Mouse (Mus musculus): ENCODE measurements around the gene Dstn. TPM values are rescaled to one million over a fixed set of nuclear protein-coding genes. Genes with fewer than 3 reads are reported as not detected.

Gene Dstn
- polyA plus RNA-seq, 1 experiment from 2014 or later = 396 TPM

DNA sequence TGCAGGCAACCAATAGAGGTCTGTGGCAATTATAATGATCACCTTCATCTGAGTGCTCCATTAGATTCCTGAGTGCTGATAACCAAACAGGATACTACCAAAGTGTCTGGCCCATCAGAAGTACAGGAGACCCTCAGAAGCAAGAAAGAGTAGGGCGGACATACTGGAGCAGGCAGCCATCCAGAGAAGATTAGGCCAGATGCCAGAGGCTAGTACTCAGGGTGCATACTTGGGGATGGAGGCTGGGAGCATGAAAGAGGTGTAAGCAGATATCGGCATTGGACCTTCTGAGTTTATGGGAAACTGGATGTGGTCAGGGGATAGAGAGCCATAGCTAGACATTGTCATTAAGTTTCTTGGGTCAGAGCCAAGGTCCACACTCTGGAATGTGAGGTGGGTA, 55.7 kb downstream of the Dstn start:
- WGBS = 95% methylated on average over 2 of the region's 2 CpGs

DNA sequence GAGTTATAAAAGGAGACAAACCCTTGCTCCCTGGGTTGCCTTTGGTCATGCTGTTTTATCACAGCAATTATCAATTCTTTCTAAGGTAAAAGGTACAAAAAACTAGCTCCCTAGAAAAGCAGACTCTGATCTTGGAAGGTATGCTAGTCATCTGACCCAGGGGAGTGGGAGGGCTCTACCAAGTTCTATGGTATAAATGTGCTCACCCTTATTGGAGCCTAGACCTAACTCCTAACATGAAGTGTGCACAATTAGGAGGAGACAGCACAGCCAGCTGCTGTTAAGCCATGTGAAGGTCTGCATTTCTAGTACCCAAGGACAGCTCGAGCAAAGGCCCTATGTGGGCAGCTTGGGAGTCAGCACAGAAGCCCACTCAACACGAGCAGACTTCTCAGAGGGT, 56.8 kb downstream of the Dstn start:
- Histone ChIP-seq H3K36me3 (peaks cover 59% of the 10 kb centered on the region), H3K4me2 (replicated peaks) (no peak overlapping the region), H3K9me3 (no peaks in the 10 kb centered on the region), H3K9ac (replicated peaks) (no peak overlapping the region), H3K4me1 (replicated peaks) (no peaks in the 10 kb centered on the region), H3K27ac (no peak overlapping the region), H3K27me3 (no peaks in the 10 kb centered on the region), H3K4me3 (replicated peaks) (no peak overlapping the region)
- ATAC-seq = no peak
- WGBS = 81% methylated on average over 2 of the region's 2 CpGs

More for the DNA sequence above, 55.7 kb downstream of the Dstn start:
- H3K36me3 ChIP-seq = peaks cover 69% of the 10 kb centered on the region
- H3K9ac ChIP-seq (replicated peaks) = no peak overlapping the region
- H3K4me2 ChIP-seq (replicated peaks) = no peak overlapping the region
- no peak overlapping the region for H3K27ac ChIP-seq
- no peaks in the 10 kb centered on the region for H3K27me3 ChIP-seq
- H3K4me1 ChIP-seq (replicated peaks) = no peaks in the 10 kb centered on the region
- ATAC-seq = no peak
- no peaks in the 10 kb centered on the region for H3K9me3 ChIP-seq
- no peak overlapping the region for H3K4me3 ChIP-seq (replicated peaks)

DNA sequence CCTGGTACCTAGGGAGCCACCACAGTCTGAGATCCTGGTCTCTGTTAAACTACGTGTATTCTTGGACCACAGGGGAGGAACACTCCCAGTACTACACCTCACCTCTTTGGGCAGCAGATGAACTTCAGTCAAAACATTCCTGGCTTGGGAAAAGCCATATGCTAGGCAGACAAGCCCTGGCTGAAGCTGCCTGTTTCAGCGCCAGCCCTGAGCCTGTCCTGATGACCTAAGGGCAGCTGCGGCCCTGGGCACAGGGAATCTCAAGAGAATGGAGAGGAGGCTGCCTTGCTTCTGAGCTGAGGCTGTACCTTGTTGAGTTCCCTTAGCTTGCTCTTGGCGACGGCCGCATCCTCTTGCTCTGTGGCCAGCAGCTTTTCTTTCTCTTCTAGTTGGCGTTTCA, 58.0 kb downstream of the Dstn start:
- H3K4me1 ChIP-seq (replicated peaks) = no peaks in the 10 kb centered on the region
- peaks cover 49% of the 10 kb centered on the region for H3K36me3 ChIP-seq
- 92% methylated on average over 7 of the region's 7 CpGs for WGBS
- H3K27ac ChIP-seq = no peak overlapping the region
- no peak overlapping the region for H3K4me3 ChIP-seq (replicated peaks)
- H3K27me3 ChIP-seq = no peaks in the 10 kb centered on the region
- no peaks in the 10 kb centered on the region for H3K9me3 ChIP-seq
- H3K4me2 ChIP-seq (replicated peaks) = no peak overlapping the region
- no peak for ATAC-seq
- H3K9ac ChIP-seq (replicated peaks) = no peak overlapping the region

DNA sequence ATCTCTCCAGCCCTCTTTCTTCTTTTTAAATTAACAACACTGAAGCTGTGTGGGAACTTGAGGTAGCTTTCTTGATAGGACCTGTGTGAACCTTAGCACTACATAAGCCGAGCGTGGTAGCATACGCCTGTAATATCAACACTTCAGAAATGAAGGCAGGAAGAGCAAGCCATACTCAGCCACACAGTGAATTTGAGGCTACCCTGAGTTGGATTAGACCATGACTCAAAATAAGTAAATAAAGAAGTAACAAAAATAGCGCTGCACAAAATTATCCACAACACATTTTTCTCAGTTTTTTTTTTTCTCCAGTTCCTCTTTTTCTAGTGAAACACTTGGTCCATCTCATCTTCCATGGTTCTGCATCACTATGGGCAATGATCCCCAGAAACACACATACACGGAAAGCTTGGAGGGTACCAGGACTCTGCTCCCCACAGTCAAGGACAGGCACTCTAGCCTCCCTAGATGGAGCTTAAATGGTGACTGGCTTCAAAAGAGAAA, 60.1 kb downstream of the Dstn start:
- H3K4me1 ChIP-seq (replicated peaks) = no peaks in the 10 kb centered on the region
- H3K9me3 ChIP-seq = no peaks in the 10 kb centered on the region
- no peak for ATAC-seq
- peaks cover 28% of the 10 kb centered on the region for H3K36me3 ChIP-seq
- no peak overlapping the region for H3K4me3 ChIP-seq (replicated peaks)
- 96% methylated on average over 5 of the region's 5 CpGs for WGBS
- H3K4me2 ChIP-seq (replicated peaks) = no peak overlapping the region
- no peak overlapping the region for H3K27ac ChIP-seq
- H3K27me3 ChIP-seq = no peaks in the 10 kb centered on the region
- H3K9ac ChIP-seq (replicated peaks) = no peak overlapping the region

DNA sequence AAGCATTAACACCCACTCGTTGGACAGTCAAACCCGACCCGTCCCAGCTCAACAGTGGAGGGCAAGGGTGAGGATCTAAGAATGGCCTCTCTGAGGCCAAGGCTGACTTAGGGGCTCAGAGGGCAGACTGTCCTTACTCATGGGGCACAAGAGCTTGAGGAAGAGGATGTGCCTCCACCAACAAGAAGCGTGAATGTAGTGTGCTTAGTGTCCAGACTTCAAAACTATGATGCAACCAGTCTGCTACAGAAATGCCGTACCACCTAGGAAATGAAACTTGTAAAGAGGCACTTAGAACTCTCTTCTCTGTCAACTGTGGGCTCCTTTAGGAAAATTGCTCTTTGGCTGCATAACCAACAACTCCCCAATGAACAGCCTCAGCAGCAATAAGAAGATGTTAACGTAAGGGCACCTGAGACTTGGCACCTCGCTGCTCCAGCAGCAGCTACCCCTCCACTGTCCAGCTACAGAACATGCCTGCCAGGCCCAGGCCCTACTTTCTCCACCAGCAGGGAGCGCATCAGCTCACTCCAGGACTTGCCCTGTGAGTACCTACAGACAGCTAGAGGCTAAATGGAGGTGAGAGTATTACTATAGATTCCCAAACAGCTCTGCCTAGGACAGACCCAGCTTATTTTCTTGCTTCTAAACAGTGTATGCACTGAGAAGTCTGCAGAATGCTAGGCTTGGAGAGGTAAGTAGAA, 63.5 kb downstream of the Dstn start:
- Histone ChIP-seq H3K4me3 (replicated peaks) (no peak overlapping the region), H3K4me1 (replicated peaks) (no peaks in the 10 kb centered on the region), H3K9ac (replicated peaks) (no peak overlapping the region), H3K27ac (no peak overlapping the region), H3K4me2 (replicated peaks) (no peak overlapping the region), H3K27me3 (no peaks in the 10 kb centered on the region), H3K9me3 (no peaks in the 10 kb centered on the region), H3K36me3 (0 out of 2 replicates have a peak, but pooled peaks cover 9% of the 10 kb centered on the region)
- no peak for ATAC-seq
- WGBS = 95% methylated on average over 8 of the region's 8 CpGs

DNA sequence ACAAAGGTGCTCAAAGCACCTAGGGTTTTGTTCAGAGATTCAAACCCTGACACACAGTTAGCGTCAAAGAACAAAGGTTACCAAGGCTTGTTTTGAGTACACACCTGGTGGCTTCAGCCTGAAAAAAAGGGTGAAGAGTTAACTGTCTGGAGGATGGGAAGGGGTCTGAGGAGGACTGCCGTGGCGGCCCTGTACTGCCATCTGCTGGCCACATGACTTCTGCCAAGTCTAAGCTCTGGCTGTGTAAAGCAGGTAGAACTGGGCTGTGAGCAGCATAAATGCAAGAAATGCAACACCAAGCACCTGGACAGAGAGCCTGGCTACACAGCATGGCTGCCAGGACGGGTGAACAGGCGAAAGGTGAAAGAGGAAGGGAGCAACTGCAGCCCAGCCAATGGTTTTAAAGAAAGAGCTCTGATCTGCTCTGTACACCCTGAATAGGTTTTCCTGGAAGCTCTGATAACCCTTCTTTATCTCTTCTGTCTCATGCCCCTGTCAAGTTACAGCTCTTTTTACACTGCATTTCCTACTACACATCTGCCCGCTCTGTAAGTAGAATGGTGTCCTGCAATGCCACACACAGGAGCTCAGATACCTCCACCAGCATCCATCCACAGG, 65.8 kb downstream of the Dstn start:
- H3K36me3 ChIP-seq = no peaks in the 10 kb centered on the region
- peak; percentile 90 for ATAC-seq
- no peak overlapping the region for H3K9ac ChIP-seq (replicated peaks)
- no peaks in the 10 kb centered on the region for H3K27me3 ChIP-seq
- H3K9me3 ChIP-seq = no peaks in the 10 kb centered on the region
- H3K4me3 ChIP-seq (replicated peaks) = no peak overlapping the region
- no peaks in the 10 kb centered on the region for H3K4me1 ChIP-seq (replicated peaks)
- no peak overlapping the region for H3K4me2 ChIP-seq (replicated peaks)
- WGBS = 34% methylated on average over 6 of the region's 6 CpGs
- no peak overlapping the region for H3K27ac ChIP-seq

DNA sequence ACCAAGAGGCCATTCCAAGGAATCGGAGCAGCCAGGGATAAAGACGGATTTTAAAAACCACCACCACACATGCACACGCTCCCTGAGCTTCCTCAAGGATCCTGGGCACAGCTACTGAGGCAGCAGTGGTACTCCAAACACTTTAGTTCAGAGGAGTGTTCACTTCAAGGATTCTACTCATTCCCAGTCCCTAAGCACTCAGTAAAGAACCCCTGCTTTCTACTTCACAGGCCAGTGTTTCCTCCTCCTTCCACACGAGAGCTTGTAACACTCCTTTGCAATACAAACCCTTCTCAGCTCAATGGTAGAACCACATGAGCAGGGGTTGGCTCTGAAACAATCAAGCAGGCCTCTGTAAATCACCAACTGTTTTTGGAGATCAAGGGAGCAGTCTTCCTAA, 67.0 kb downstream of the Dstn start:
- no peak for ATAC-seq
- whole genome bisulfite sequencing = 82% methylated on average over 4 of the region's 4 CpGs

DNA sequence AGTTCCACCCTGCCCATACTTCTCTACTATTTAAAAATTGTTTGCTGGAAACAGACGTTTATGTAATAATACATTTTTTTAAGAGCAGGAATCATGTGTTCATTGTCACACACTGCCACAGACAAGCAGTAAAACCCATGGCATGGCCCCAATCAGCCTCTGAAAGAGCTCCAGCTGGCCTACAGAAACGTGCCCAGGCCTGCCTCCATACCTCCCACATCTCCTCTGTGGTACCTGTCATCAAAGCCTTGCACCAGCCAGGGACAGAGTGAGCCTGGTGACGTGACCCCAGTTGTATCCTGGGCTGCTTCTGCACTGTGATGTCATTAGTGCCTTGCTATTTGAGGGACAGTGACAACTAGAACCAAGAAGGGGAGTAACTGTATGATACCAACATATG, 67.8 kb downstream of the Dstn start:
- Histone ChIP-seq H3K9me3 (no peaks in the 10 kb centered on the region), H3K36me3 (no peaks in the 10 kb centered on the region), H3K27me3 (no peaks in the 10 kb centered on the region), H3K4me3 (replicated peaks) (no peak overlapping the region), H3K4me2 (replicated peaks) (no peak overlapping the region), H3K9ac (replicated peaks) (no peak overlapping the region), H3K4me1 (replicated peaks) (no peaks in the 10 kb centered on the region), H3K27ac (no peak overlapping the region)
- WGBS = 62% methylated on average over 3 of the region's 3 CpGs
- no peak for ATAC-seq

More for the DNA sequence above, 67.0 kb downstream of the Dstn start:
- Histone ChIP-seq H3K4me2 (replicated peaks) (no peak overlapping the region), H3K27me3 (no peaks in the 10 kb centered on the region), H3K27ac (no peak overlapping the region), H3K9me3 (no peaks in the 10 kb centered on the region), H3K9ac (replicated peaks) (no peak overlapping the region), H3K4me1 (replicated peaks) (no peaks in the 10 kb centered on the region), H3K4me3 (replicated peaks) (no peak overlapping the region), H3K36me3 (no peaks in the 10 kb centered on the region)

DNA sequence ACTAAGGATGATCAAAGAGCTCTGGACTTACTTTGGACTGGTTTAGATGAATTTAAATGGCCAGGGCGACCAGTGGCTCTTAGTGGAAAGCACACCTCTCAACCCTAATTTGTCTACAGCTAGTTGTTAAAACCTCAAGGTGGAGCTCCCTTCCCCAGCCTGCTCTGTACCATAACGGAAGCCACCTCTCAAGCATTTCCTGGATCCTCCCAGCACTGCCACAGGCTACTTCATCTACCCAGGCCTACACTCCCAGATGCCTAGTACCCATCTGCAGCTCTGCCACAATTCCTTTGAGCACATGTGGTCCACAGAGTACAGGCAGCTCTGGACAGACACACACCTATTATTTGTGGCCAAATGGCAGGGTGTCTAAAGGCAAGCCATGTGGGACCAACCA, 68.4 kb downstream of the Dstn start:
- H3K9me3 ChIP-seq = no peaks in the 10 kb centered on the region
- H3K4me3 ChIP-seq (replicated peaks) = no peak overlapping the region
- H3K9ac ChIP-seq (replicated peaks) = no peak overlapping the region
- no peaks in the 10 kb centered on the region for H3K27me3 ChIP-seq
- H3K4me2 ChIP-seq (replicated peaks) = no peak overlapping the region
- no peak for ATAC-seq
- H3K36me3 ChIP-seq = no peaks in the 10 kb centered on the region
- H3K27ac ChIP-seq = no peak overlapping the region
- 84% methylated on average over 2 of the region's 2 CpGs for WGBS
- H3K4me1 ChIP-seq (replicated peaks) = no peaks in the 10 kb centered on the region

DNA sequence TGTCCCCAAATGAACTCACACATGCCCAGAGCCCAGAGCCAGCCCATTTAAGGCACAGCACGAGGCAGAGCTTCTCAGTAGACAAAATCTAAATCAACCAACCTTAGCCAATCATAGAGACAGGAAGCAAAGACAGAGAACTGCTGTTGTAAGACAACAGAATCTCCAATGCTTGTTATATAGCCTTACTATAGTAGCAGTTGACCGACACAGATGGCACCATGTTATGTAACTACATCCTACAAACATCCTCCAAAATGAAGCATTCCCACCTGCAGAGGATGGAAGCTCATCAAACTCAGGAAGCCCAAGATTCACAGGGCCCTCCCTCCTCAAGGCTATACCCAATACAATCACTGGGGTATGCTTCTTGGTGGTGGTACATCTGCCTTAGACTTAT, 72.4 kb downstream of the Dstn start:
- WGBS = 79% methylated on average over 2 of the region's 2 CpGs
- H3K9ac ChIP-seq (replicated peaks) = no peak overlapping the region
- no peaks in the 10 kb centered on the region for H3K27me3 ChIP-seq
- no peak overlapping the region for H3K4me2 ChIP-seq (replicated peaks)
- 0 out of 2 replicates have a peak, but pooled peaks cover 3% of the 10 kb centered on the region for H3K4me1 ChIP-seq (replicated peaks)
- H3K36me3 ChIP-seq = no peaks in the 10 kb centered on the region
- no peak for ATAC-seq
- no peak overlapping the region for H3K27ac ChIP-seq
- no peaks in the 10 kb centered on the region for H3K9me3 ChIP-seq
- no peak overlapping the region for H3K4me3 ChIP-seq (replicated peaks)

DNA sequence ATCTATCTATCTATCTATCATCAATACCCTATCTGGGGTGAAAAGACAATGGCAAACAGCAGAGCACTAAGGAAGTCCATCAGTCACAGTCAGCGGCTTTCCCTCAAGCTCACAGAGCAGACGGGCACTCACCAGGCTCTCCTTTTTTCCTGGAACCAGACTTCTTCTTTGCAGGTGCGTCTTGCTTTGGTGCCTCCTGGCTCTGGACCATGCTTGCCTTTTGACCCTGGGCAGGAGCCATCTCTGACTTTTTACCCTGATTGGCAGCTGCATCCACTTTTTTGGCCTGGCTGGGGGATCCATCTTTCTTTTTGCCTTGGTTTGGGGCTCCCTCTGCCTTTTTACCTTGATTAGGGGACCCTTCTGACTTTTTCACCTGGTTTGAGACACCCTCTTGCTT, 72.9 kb downstream of the Dstn start:
- WGBS = 96% methylated on average over 3 of the region's 3 CpGs
- no peaks in the 10 kb centered on the region for H3K9me3 ChIP-seq
- H3K4me1 ChIP-seq (replicated peaks) = 0 out of 2 replicates have a peak, but pooled peaks cover 3% of the 10 kb centered on the region
- no peak overlapping the region for H3K4me2 ChIP-seq (replicated peaks)
- ATAC-seq = no peak
- no peaks in the 10 kb centered on the region for H3K36me3 ChIP-seq
- no peak overlapping the region for H3K4me3 ChIP-seq (replicated peaks)
- H3K27me3 ChIP-seq = no peaks in the 10 kb centered on the region
- H3K27ac ChIP-seq = no peak overlapping the region
- H3K9ac ChIP-seq (replicated peaks) = no peak overlapping the region

DNA sequence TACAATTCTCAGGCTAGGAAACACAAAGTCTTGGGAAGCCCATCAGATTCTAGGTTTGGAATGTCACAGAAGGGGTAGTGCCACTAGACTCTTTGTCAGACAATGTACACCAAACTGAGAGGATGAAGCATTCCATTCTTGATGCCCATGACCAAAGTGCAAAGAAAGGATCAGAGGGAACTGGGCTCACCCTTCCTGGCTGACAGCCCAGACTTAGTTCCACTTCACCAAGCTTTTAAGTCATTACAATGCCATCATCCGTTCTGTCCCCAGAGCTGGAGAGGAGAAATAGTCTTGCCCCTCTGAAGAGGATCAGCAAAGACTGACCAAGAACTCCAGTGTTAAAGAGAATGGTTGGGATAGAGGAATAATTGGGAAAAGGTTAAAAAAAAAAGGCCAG, 75.9 kb downstream of the Dstn start:
- H3K27ac ChIP-seq = no peak overlapping the region

More for the DNA sequence above, 75.9 kb downstream of the Dstn start:
- ATAC-seq = no peak; the same call in 1 of the 2 replicates
- no peak overlapping the region for H3K4me3 ChIP-seq (replicated peaks)
- H3K9ac ChIP-seq (replicated peaks) = no peak overlapping the region
- WGBS = 21% methylated on average over 1 of the region's 1 CpGs
- H3K9me3 ChIP-seq = no peaks in the 10 kb centered on the region
- H3K36me3 ChIP-seq = no peaks in the 10 kb centered on the region
- no peak overlapping the region for H3K4me2 ChIP-seq (replicated peaks)
- no peaks in the 10 kb centered on the region for H3K27me3 ChIP-seq
- H3K4me1 ChIP-seq (replicated peaks) = 0 out of 2 replicates have a peak, but pooled peaks cover 3% of the 10 kb centered on the region

All from midbrain, embryonic 13.5 days (tissue).